Mouse (Mus musculus) olfactory bulb, adult 2 months (tissue): ENCODE measurements around the gene Ddx17. TPM values are rescaled to one million over a fixed set of nuclear protein-coding genes. Genes with fewer than 3 reads are reported as not detected.

ENCODE experiments used
- H3K27ac ChIP-seq: fragments of 200-500 bp; 2 replicates; pipeline ENCODE4 v1.5.1; 2012; ENCODE audit warnings: low read depth, low read length; ENCODE audit not compliant: insufficient read depth
- H3K4me1 ChIP-seq: fragments of 200-500 bp; 2 replicates; pipeline ENCODE4 v1.6.1; 2012; ENCODE audit warnings: low read length; ENCODE audit not compliant: control insufficient read depth, insufficient read depth
- H3K4me3 ChIP-seq: fragments of 200-500 bp; 2 replicates; pipeline ENCODE4 v1.5.1; 2012; ENCODE audit warnings: mild to moderate bottlenecking, low read depth, low read length, moderate library complexity; ENCODE audit not compliant: insufficient read depth
- CTCF ChIP-seq: fragments of 200-500 bp; IDR thresholded peaks from 2 replicates; pipeline ENCODE4 v1.5.1; 2012; ENCODE audit warnings: low read depth, mild to moderate bottlenecking, low read length, moderate library complexity; ENCODE audit not compliant: insufficient read depth
- POLR2A ChIP-seq: fragments of 200-500 bp; IDR thresholded peaks from 2 replicates; pipeline ENCODE4 v1.6.1; 2012; ENCODE audit warnings: mild to moderate bottlenecking, low read depth, low read length, moderate library complexity; ENCODE audit not compliant: insufficient read depth
- WGBS: fragments of 180-500 bp; shearing (Covaris S2); methylation state at CpG from one replicate; pipeline ENCODE4 v1.1.7; 2018; 5-methylcytosine and 5-hydroxymethylcytosine counted together
- polyA plus RNA-seq: library from polyadenylated mRNA; stranded (reverse); fragments of >200 nt; gene quantifications from 2 replicates; pipeline ENCODE4 v1.2.4, GENCODE M21; 2012; ENCODE audit warnings: low replicate concordance; ENCODE audit not compliant: missing spikeins, insufficient read depth, insufficient read length

The Ddx17 gene
- 399 and 583 TPM in 2 replicates for polyA plus RNA-seq

DNA sequence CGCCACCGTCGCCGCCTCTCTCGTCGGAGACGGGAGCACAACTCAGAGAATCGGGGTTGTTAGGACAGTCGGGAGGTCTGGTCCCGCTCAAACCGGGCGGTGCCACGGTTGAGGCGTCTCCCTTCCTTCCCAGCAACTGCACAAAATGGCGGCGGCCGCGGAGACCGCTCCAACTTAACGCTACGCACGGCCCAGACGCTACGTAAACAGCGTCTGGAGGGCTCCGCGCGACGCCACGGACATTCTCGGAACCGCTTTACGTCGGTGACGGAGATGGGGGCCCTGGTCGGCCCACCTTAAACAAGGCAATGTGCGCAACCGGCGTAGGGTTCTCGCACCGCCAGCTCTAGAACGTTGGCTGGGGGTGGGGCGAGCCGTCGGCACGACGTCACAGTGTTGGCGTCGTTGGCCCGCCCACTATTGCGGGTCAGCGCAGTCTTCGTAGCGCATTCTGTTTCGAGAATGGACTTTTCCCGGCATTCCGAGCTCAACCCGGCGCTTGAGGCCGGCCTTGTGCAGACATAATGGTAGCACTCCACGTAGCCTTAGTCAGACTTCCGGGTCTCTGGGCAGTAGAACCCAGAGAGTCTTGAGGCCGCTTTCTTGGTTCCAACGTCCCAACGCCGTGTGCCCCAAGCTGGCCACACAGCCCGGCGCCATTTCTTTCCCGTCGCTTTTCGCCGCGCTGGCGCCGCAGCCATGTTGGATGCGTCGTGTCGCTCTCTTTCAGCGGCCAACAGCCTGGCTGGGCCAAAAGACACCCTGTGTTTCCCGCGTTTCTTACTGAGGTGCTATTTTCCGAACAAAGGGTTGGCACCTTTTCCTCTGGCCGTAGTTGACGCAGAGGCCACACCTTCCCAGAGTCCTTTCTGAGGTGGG is at the start of gene Ddx17:
Gene Ddx17 (minus strand): TSS at position 332 of the 879 bp plus-strand sequence.
- H3K27ac ChIP-seq, result peak within 1 kb of the TSS; percentile 96
- TF ChIP-seq POLR2A (peak; percentile 78), CTCF (no peak)
- WGBS, result 2% methylated on average over 84 of the region's 84 CpGs
- peak within 1 kb of the TSS; percentile 58 for H3K4me3 ChIP-seq
- H3K4me1 ChIP-seq, result peaks cover 6% of the 10 kb centered on the region

GRCm38 (mm10) chr15:79581581-79581980 is 35.0 kb upstream of the Ddx17 start:
- 70% methylated on average over 1 of the region's 1 CpGs for WGBS
- no peak for TF ChIP-seq POLR2A
- TF ChIP-seq CTCF, result no peak
- H3K4me3 ChIP-seq, result no peak overlapping the region
- no peak overlapping the region for H3K27ac ChIP-seq
- peaks cover 2% of the 10 kb centered on the region; the same call in 1 of the 2 replicates for H3K4me1 ChIP-seq

DNA sequence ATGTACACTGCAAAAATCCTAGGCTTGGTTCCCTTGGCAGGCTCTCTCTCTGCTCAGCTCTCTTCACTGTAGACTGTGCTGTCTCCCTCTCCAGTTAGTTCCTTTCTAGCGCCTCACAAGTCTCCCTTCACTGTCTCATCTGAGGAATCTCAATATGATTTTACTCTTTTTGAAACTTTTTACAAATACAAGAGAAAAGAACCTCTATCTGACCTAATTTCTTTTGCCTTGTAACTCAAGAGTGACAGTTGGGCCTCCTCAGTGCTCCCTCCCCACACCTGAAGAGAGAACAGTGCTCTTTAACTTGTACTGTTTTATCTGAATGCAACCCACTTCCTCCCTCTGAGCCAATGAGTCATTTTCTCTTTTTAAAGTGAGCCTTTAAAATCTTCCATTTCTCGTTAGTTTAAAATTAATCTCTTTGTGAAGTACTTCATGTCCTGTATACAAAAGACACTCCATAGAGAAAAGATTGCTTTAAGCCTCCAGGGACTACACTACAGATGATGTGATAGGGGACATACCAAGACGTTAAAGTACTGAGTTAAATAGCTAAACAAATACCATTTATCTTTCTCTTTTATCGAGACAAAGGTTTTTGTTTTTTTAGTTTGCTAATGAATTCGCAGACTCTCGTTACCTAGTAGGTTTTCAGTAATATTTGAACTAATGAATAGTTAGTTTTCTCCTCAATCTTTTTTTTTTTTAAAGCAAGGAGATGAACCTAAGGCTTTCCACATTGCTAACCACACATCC is 31.3 kb upstream of the Ddx17 start:
- Histone ChIP-seq H3K4me1 (peaks cover 2% of the 10 kb centered on the region; the same call in 1 of the 2 replicates), H3K27ac (peak overlapping the region; percentile 92), H3K4me3 (no peak overlapping the region)
- TF ChIP-seq CTCF (no peak), POLR2A (no peak)
- 27% methylated on average over 6 of the region's 6 CpGs for WGBS

DNA sequence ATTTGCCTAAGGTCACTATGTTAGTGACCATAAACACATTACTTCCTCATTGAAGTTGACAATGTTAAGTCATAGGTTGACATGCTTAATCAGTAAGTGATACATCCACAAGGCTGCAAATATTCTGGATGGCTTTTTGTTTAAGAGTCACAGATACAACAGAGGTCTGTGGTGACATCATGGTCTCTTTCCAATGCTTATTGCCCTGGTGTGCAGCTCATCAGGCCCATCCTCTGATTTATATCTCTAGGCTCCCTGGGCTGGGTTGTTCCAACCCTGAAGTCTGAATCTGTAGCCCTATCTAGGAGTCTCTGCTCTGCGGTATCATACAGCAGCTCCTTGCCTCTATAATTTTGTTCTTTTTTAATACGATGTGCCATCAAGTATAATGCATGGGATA is 30.4 kb upstream of the Ddx17 start:
- WGBS, result 34% methylated on average over 2 of the region's 2 CpGs
- peaks cover 2% of the 10 kb centered on the region; the same call in 1 of the 2 replicates for H3K4me1 ChIP-seq
- H3K27ac ChIP-seq, result peak overlapping the region; percentile 92
- H3K4me3 ChIP-seq, result no peak overlapping the region
- TF ChIP-seq POLR2A, result no peak
- no peak for TF ChIP-seq CTCF

- Histone ChIP-seq H3K27ac (peak overlapping the region; percentile 92; the same call in 1 of the 2 replicates), H3K4me3 (no peak overlapping the region), H3K4me1 (peaks cover 2% of the 10 kb centered on the region; the same call in 1 of the 2 replicates)
- TF ChIP-seq POLR2A (no peak), CTCF (no peak)
- 37% methylated on average over 1 of the region's 1 CpGs for whole genome bisulfite sequencing
Observed at GRCm38 (mm10) chr15:79575543-79576222, 29.1 kb upstream of the Ddx17 start.

DNA sequence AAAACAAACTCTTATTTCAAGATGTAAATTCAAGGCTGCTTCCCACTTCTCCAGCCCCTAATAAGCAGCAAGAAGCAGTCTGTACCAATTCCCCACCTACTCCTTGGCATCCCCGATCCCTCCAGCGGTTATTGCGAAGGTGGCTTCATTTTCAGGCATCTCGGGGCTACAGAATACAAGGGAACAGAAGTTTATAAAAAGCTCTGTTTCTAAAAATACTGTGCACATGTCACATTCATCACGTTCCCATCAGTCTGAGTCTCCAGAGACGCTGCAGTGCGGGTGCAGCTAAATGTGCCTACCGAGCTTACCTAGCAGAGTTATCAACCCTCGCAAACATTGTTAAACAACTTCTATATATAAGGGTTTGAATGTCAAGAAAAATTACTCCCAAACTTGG is 15.9 kb upstream of the Ddx17 start:
- 28% methylated on average over 9 of the region's 9 CpGs for WGBS
- H3K4me1 ChIP-seq, result peaks cover 6% of the 10 kb centered on the region
- no peak overlapping the region for H3K4me3 ChIP-seq
- TF ChIP-seq POLR2A (no peak), CTCF (no peak)
- peak overlapping the region; percentile 70; the same call in 1 of the 2 replicates for H3K27ac ChIP-seq

DNA sequence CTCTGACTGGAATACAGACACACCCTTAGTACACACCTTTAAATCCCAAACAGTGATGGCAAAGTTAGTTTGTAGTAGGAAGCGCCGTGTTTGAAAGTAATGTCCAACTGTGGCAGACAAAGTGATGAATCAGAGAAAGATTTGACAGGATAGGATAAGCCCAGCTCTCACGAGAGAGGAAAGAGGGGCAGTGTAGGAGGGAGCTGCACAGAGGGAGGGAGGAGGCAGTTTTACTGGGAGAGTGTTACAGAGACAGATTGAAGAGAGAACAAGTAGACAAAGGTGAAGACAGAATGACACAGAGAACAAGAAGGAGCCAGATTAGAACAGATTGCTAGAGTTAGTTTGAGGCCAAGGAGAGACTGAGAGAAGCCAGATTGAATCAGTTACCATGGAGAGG is 13.1 kb upstream of the Ddx17 start:
- peaks cover 6% of the 10 kb centered on the region for H3K4me1 ChIP-seq
- no peak overlapping the region for H3K4me3 ChIP-seq
- no peak overlapping the region for H3K27ac ChIP-seq
- WGBS, result 77% methylated on average over 3 of the region's 3 CpGs
- no peak for TF ChIP-seq CTCF
- TF ChIP-seq POLR2A, result no peak

DNA sequence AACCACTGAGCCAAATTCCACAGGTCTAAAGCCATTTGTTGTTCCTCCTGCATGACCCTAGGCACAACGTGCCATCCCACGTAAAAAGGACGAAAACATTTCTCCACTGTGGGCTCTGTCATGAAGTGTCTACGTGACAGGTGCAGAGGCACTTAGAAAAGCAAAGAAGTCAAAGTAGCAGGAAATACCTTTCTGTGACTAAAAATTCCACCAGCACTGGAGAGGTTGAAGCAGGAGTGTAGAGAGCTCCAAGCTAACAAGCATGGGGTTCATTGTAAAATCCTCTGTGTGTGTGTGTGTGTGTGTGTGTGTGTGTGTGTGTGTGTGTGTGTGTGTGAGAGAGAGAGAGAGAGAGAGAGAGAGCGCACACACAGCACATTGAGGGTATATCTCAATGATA is 6.0 kb upstream of the Ddx17 start:
- H3K27ac ChIP-seq, result no peak overlapping the region
- no peak for TF ChIP-seq CTCF
- no peak for TF ChIP-seq POLR2A
- H3K4me1 ChIP-seq, result no peaks in the 10 kb centered on the region
- WGBS, result 83% methylated on average over 5 of the region's 5 CpGs
- H3K4me3 ChIP-seq, result no peak overlapping the region

DNA sequence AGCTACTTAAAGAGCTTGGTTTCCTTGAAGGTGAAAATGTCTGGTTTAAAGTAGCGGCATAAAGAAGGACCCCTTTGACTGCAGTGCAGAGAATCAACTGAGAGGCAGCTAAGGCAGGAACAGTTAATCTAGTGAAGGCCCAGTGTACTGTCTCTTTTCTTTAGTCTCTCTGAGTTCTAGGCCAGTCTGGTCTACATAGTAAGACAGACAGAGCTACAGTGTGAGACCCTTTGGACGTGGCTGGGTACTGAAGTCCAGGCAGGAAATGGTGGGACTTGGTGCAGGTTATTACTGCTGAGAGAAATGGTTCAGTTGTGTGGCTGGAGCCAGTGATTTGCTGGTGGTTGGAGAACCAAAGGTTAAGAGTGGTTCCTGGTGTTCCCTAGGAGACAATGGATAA is 1.7 kb upstream of the Ddx17 start:
- 95% methylated on average over 2 of the region's 2 CpGs for WGBS
- no peak overlapping the region for H3K4me3 ChIP-seq
- TF ChIP-seq CTCF (no peak), POLR2A (no peak)
- H3K27ac ChIP-seq, result no peak overlapping the region
- H3K4me1 ChIP-seq, result peaks cover 6% of the 10 kb centered on the region
